ENCODE assay signal across 9 mouse cellular contexts in the genomic region with DNA sequence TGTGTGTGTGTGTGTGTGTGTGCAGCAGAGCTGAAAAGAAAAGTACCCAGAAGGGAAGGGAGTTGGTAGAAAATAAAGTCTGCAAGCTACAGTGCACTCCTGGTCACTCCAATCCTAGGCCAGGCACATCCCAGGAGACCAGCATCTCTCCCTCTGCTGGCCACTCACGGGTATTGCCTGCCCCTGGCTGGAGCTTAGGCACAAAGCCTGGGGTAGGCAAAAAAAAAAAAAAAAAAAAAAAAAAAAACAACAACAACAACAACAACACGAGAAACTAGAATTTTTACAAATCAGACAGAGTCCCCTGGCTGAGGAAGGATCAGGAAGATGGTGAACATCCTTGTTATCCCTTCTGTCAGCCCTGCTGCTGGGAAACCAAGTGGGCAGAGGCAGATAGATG. TPM values are rescaled to one million over a fixed set of nuclear protein-coding genes. Genes with fewer than 3 reads are reported as not detected.
DNase-seq lines count a peak whose midpoint lies in the region; ATAC-seq and TF ChIP-seq lines count a peak whose summit lies in the region.
"Had no signal": no experiment of that assay in that cellular context is flagged by ENCODE, and none has a peak within 500 bp of the region (broad histone marks: within the 10 kb centered on the region; RNA-seq: fewer than 3 reads in every experiment).

No protein-coding gene starts in this region.

- peak; percentile 46; the same call in 1 of the 2 replicates for TF ChIP-seq CTCF in thymus, adult 2 months (IDR thresholded peaks at IDR 0.05; ENCODE audit: borderline replicate concordance, control insufficient read depth, extremely low read depth, insufficient read depth, low read length, poor library complexity)

- 0 out of 2 replicates have a peak overlapping the region, but pooled peaks have one; percentile 3 for H3K27ac ChIP-seq in forebrain, embryonic 10.5 days
- no peak overlapping the region for H3K27ac ChIP-seq in forebrain, embryonic 16.5 days (ENCODE audit: low read length)
- H3K27ac ChIP-seq in thymus, adult 2 months (ENCODE audit: control insufficient read depth, insufficient read depth, low read length) = no peak overlapping the region
- H3K27ac ChIP-seq in embryonic facial prominence, embryonic 11.5 days (replicated peaks; ENCODE audit: low read depth, low read length) = no peak overlapping the region
- H3K27ac ChIP-seq: limb, embryonic 13.5 days had no signal

- no peaks in the 10 kb centered on the region for H3K9me3 ChIP-seq in forebrain, embryonic 10.5 days
- no peaks in the 10 kb centered on the region for H3K9me3 ChIP-seq in forebrain, embryonic 16.5 days (ENCODE audit: control insufficient read depth, low read length)
- H3K9me3 ChIP-seq in embryonic facial prominence, embryonic 11.5 days (replicated peaks; ENCODE audit: control insufficient read depth, low read length) = no peaks in the 10 kb centered on the region
- H3K9me3 ChIP-seq: limb, embryonic 13.5 days had no signal

- WGBS in forebrain, embryonic 10.5 days = 14% methylated on average over 2 of the region's 2 CpGs
- WGBS in forebrain, embryonic 16.5 days = 4% methylated on average over 2 of the region's 2 CpGs
- WGBS in thymus, adult 2 months = 38% methylated on average over 2 of the region's 2 CpGs
- WGBS in embryonic facial prominence, embryonic 11.5 days = 13% methylated on average over 2 of the region's 2 CpGs

- no peak overlapping the region for H3K4me2 ChIP-seq in forebrain, embryonic 16.5 days (ENCODE audit: low read length)
- no peak overlapping the region for H3K4me2 ChIP-seq in embryonic facial prominence, embryonic 11.5 days (ENCODE audit: low read depth, low read length)
- H3K4me2 ChIP-seq: limb, embryonic 13.5 days had no signal

- no peak for TF ChIP-seq POLR2A in thymus, adult 2 months (IDR thresholded peaks at IDR 0.05; ENCODE audit: control insufficient read depth, extremely low read depth, insufficient read depth, low read length, poor library complexity)

- H3K36me3 ChIP-seq in forebrain, embryonic 10.5 days (replicated peaks) = peaks cover 26% of the 10 kb centered on the region
- no peaks in the 10 kb centered on the region for H3K36me3 ChIP-seq in forebrain, embryonic 16.5 days (ENCODE audit: control insufficient read depth, insufficient read depth)
- no peaks in the 10 kb centered on the region for H3K36me3 ChIP-seq in thymus, adult 2 months (ENCODE audit: control insufficient read depth, insufficient read depth, low read length)
- H3K36me3 ChIP-seq in embryonic facial prominence, embryonic 11.5 days (replicated peaks; ENCODE audit: control insufficient read depth, insufficient read depth, low read depth, low read length) = no peaks in the 10 kb centered on the region
- H3K36me3 ChIP-seq: limb, embryonic 13.5 days had no signal

- H3K4me3 ChIP-seq in forebrain, embryonic 10.5 days = no peak overlapping the region
- H3K4me3 ChIP-seq in forebrain, embryonic 16.5 days (replicated peaks; ENCODE audit: low read length) = no peak overlapping the region
- no peak overlapping the region for H3K4me3 ChIP-seq in thymus, adult 2 months (ENCODE audit: control insufficient read depth, insufficient read depth, low read length)
- H3K4me3 ChIP-seq in embryonic facial prominence, embryonic 11.5 days (ENCODE audit: low read depth, low read length) = no peak overlapping the region
- H3K4me3 ChIP-seq: limb, embryonic 13.5 days had no signal

- H3K4me1 ChIP-seq in forebrain, embryonic 10.5 days = peaks cover 16% of the 10 kb centered on the region
- H3K4me1 ChIP-seq in forebrain, embryonic 16.5 days (replicated peaks; ENCODE audit: control insufficient read depth, insufficient read depth, low read length) = no peaks in the 10 kb centered on the region
- H3K4me1 ChIP-seq in thymus, adult 2 months (replicated peaks; ENCODE audit: control insufficient read depth, insufficient read depth, low read length) = no peaks in the 10 kb centered on the region
- no peaks in the 10 kb centered on the region for H3K4me1 ChIP-seq in embryonic facial prominence, embryonic 11.5 days (ENCODE audit: control insufficient read depth, insufficient read depth, low read length)

- DNase-seq in forebrain, embryonic 10.5 days (ENCODE audit: extremely low spot score, low spot score) = peak; percentile 60
- DNase-seq in thymus, adult 2 months = peak; percentile 8
- DNase-seq in thymus, postnatal 10 days (ENCODE audit: low spot score in 2 of 2) = no peak
- peak; percentile 76 for DNase-seq in embryonic facial prominence, embryonic 11.5 days (ENCODE audit: low spot score)
- DNase-seq in kidney, postnatal 10 days = peak; percentile 71
- DNase-seq in T-cell, adult 2 months (ENCODE audit: low spot score) = no peak

- H3K9ac ChIP-seq in forebrain, embryonic 16.5 days (replicated peaks; ENCODE audit: low read depth, low read length) = no peak overlapping the region
- H3K9ac ChIP-seq in embryonic facial prominence, embryonic 11.5 days (replicated peaks; ENCODE audit: low read length) = no peak overlapping the region
- H3K9ac ChIP-seq: limb, embryonic 13.5 days had no signal

- H3K27me3 ChIP-seq in forebrain, embryonic 10.5 days (ENCODE audit: poor library complexity, severe bottlenecking) = no peaks in the 10 kb centered on the region
- H3K27me3 ChIP-seq in forebrain, embryonic 16.5 days (replicated peaks; ENCODE audit: control insufficient read depth, insufficient read depth, low read length) = no peaks in the 10 kb centered on the region
- H3K27me3 ChIP-seq in thymus, adult 2 months (ENCODE audit: control insufficient read depth, insufficient read depth, low read length) = no peaks in the 10 kb centered on the region; the same call in 1 of the 2 replicates
- no peaks in the 10 kb centered on the region for H3K27me3 ChIP-seq in embryonic facial prominence, embryonic 11.5 days (ENCODE audit: control insufficient read depth, insufficient read depth, low read length)
- H3K27me3 ChIP-seq: limb, embryonic 13.5 days had no signal

- no peak for ATAC-seq in forebrain, embryonic 16.5 days
- ATAC-seq in embryonic facial prominence, embryonic 11.5 days (replicated peaks; ENCODE audit: insufficient number of reproducible peaks, low FRiP score, low TSS enrichment, low read depth) = no peak
- peak; percentile 78; the same call in 1 of the 2 replicates for ATAC-seq in megakaryocyte-erythroid progenitor cell, adult 5-6 weeks (replicated peaks; ENCODE audit: low FRiP score, low TSS enrichment, poor library complexity, severe bottlenecking)

RNA-seq across cellular contexts. Expression of gene Mogat2, which starts 9.0 kb away (rescaled TPM):
- 35.2 and 37.7 TPM in 2 replicates for polyA plus RNA-seq in forebrain, embryonic 10.5 days (2016; fragmentation: Nextera tagmentation; extraction: Ambion mirVana)
- polyA plus RNA-seq in forebrain, embryonic 16.5 days (2015; fragmentation: Nextera tagmentation; extraction: Ambion mirVana) = 1.3 and 2.0 TPM in 2 replicates
- polyA plus RNA-seq in thymus, adult 2 months (2012; rRNA removed) = 0.32 and 0.61 TPM in 2 replicates
- polyA plus RNA-seq in embryonic facial prominence, embryonic 11.5 days (2014; fragmentation: Nextera tagmentation; extraction: Ambion mirVana) = 12.5 and 14.7 TPM in 2 replicates
- 0.27 TPM in 1 of 2 replicates, not detected in the other for total RNA-seq in megakaryocyte-erythroid progenitor cell, adult 5-6 weeks (2014; fragmentation: Nextera tagmentation)
- not detected in 2 replicates for total RNA-seq in megakaryocyte-erythroid progenitor cell, adult 5-6 weeks (2017)

RNA-seq across cellular contexts. Expression of gene Map6, which starts 37.8 kb away (rescaled TPM):
- 14.8 and 18.0 TPM in 2 replicates for polyA plus RNA-seq in forebrain, embryonic 10.5 days (2016; fragmentation: Nextera tagmentation; extraction: Ambion mirVana)
- 69.3 and 90.0 TPM in 2 replicates for polyA plus RNA-seq in forebrain, embryonic 16.5 days (2015; fragmentation: Nextera tagmentation; extraction: Ambion mirVana)
- 0.96 and 1.3 TPM in 2 replicates for polyA plus RNA-seq in thymus, adult 2 months (2012; rRNA removed)
- 8.9 and 11.5 TPM in 2 replicates for polyA plus RNA-seq in embryonic facial prominence, embryonic 11.5 days (2014; fragmentation: Nextera tagmentation; extraction: Ambion mirVana)
- total RNA-seq in megakaryocyte-erythroid progenitor cell, adult 5-6 weeks (2014; fragmentation: Nextera tagmentation) = not detected in 2 replicates
- total RNA-seq in megakaryocyte-erythroid progenitor cell, adult 5-6 weeks (2017) = not detected in 2 replicates

RNA-seq across cellular contexts. Expression of gene Dgat2, which starts 46.9 kb away (rescaled TPM):
- 12.3 and 14.8 TPM in 2 replicates for polyA plus RNA-seq in forebrain, embryonic 10.5 days (2016; fragmentation: Nextera tagmentation; extraction: Ambion mirVana)
- 16.1 and 18.5 TPM in 2 replicates for polyA plus RNA-seq in forebrain, embryonic 16.5 days (2015; fragmentation: Nextera tagmentation; extraction: Ambion mirVana)
- polyA plus RNA-seq in thymus, adult 2 months (2012; rRNA removed) = 122 and 130 TPM in 2 replicates
- polyA plus RNA-seq in embryonic facial prominence, embryonic 11.5 days (2014; fragmentation: Nextera tagmentation; extraction: Ambion mirVana) = 9.4 and 12.1 TPM in 2 replicates
- total RNA-seq in megakaryocyte-erythroid progenitor cell, adult 5-6 weeks (2014; fragmentation: Nextera tagmentation) = not detected in 2 replicates
- 0.57 TPM in 1 of 2 replicates, not detected in the other for total RNA-seq in megakaryocyte-erythroid progenitor cell, adult 5-6 weeks (2017)

Comparison
In these comparisons a context has a peak if more than half of its experiments do, and no peak if none do; other contexts are left out.
1. DNase-seq: peak in forebrain, embryonic 10.5 days (single experiment), thymus, adult 2 months (single experiment), embryonic facial prominence, embryonic 11.5 days (single experiment) and kidney, postnatal 10 days (single experiment); none in thymus, postnatal 10 days (0 of 2) and T-cell, adult 2 months (single experiment).